Mouse (Mus musculus) hindbrain, embryonic 10.5 days (tissue): ENCODE measurements around the gene Cmas. TPM values are rescaled to one million over a fixed set of nuclear protein-coding genes. Genes with fewer than 3 reads are reported as not detected.

Experiments used
- DNase-seq: peaks from one replicate; pipeline ENCODE4 v3.0.0-alpha.2; 2017; ENCODE audit warnings: low spot score
- H3K27ac ChIP-seq: fragments of 300-500 bp; sonication (generic); 2 replicates; pipeline ENCODE4 v1.5.1; 2016; ENCODE audit warnings: mild to moderate bottlenecking, moderate library complexity
- H3K27me3 ChIP-seq: fragments of 300-500 bp; sonication (generic); 2 replicates; pipeline ENCODE4 v1.6.1; 2016; ENCODE audit warnings: mild to moderate bottlenecking; ENCODE audit not compliant: poor library complexity, insufficient read depth, severe bottlenecking
- H3K36me3 ChIP-seq: fragments of 300-500 bp; sonication (generic); 2 replicates; pipeline ENCODE4 v1.6.1; 2016; ENCODE audit warnings: mild to moderate bottlenecking, moderate library complexity
- H3K4me1 ChIP-seq: fragments of 300-500 bp; sonication (generic); replicated peaks from 2 replicates; pipeline ENCODE4 v1.6.1; 2016; ENCODE audit warnings: mild to moderate bottlenecking
- H3K4me3 ChIP-seq: fragments of 300-500 bp; sonication (generic); 2 replicates; pipeline ENCODE4 v1.5.1; 2016; ENCODE audit warnings: mild to moderate bottlenecking, moderate library complexity
- H3K9me3 ChIP-seq: fragments of 300-500 bp; sonication (generic); 2 replicates; pipeline ENCODE4 v1.6.1; 2016; ENCODE audit warnings: mild to moderate bottlenecking, moderate library complexity
- WGBS: fragments of 180-500 bp; shearing (Covaris S2); methylation state at CpG from one replicate; pipeline ENCODE4 v1.1.7; 2016; 5-methylcytosine and 5-hydroxymethylcytosine counted together
- polyA plus RNA-seq: library from polyadenylated mRNA; unstranded; fragments of >200 nt; fragmentation: Nextera tagmentation; extraction: Ambion mirVana; gene quantifications from 2 replicates; pipeline ENCODE4 v1.2.1, GENCODE M21; 2016

Gene Cmas
- polyA plus RNA-seq, 1 experiment from 2014 or later = 97.0 TPM

DNA sequence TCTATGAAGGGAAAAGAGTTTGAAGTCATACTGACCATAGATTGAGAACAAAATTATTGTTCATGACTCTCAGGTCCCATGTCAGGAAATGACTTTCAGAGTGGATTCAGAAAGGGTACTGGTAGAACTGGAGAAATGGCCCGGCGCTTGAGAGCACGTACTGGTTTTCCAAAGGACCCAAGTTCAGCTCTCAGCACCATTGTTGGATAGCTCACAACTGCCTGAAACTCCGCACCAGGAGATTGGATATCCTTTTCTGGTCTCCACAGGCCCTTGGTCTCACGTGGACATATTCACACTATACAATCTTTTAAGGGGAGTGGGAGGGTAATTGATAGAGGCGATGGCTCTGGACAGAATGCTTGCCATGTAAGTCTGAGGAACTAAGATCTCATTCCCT, 1.5 kb downstream of the Cmas start:
- no peak for DNase-seq
- peaks cover 35% of the 10 kb centered on the region for H3K36me3 ChIP-seq

DNA sequence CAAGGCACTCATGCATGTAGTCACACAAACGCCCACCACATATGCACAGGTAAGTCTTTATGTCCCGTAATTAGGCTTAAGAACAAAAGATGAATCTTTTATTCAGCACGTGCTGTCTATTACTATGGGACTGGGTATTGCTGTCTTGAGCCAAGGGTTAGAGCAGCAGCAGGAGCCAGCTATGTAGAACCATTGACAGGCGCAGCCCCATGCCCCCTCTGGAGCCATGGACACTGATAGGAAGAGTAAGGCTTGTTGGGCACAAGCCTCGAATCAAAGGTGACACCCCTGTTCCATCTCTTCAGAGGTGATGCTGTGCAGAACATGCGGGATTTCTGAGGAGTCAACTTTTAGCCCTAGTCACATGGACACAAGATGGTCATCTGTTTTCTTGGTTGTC, 2.1 kb downstream of the Cmas start:
- H3K27me3 ChIP-seq = peaks cover 21% of the 10 kb centered on the region
- H3K36me3 ChIP-seq = peaks cover 38% of the 10 kb centered on the region
- no peak for DNase-seq
- H3K4me3 ChIP-seq = no peak overlapping the region
- 91% methylated on average over 6 of the region's 6 CpGs for WGBS
- peaks cover 37% of the 10 kb centered on the region for H3K4me1 ChIP-seq
- no peaks in the 10 kb centered on the region for H3K9me3 ChIP-seq
- H3K27ac ChIP-seq = no peak overlapping the region

More for the DNA sequence above, 1.5 kb downstream of the Cmas start:
- Histone ChIP-seq H3K9me3 (no peaks in the 10 kb centered on the region), H3K27ac (0 out of 2 replicates have a peak overlapping the region, but pooled peaks have one; percentile 96), H3K4me3 (peak overlapping the region; percentile 92), H3K27me3 (peaks cover 27% of the 10 kb centered on the region), H3K4me1 (peaks cover 37% of the 10 kb centered on the region)
- 95% methylated on average over 6 of the region's 6 CpGs for WGBS

DNA sequence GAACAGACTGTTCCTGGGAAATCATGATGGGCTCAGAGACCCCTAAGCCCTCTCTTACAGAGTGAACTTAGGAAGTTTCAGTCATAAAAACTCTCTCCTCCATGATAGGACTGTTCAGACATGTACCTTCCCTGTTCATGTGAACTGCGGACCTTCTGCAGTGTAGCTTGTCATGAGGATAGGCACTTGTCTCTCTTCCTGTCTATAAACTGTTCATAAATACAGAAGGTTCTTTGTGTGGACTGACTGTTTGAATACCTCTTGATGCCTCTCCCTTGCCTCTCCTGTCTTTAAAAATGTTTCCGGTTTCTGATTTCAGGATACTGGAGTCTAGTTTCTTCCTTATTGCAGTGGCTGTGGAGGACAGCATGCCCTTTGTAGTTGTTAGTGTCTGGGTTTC, 3.1 kb downstream of the Cmas start:
- peaks cover 47% of the 10 kb centered on the region for H3K36me3 ChIP-seq
- no peak overlapping the region for H3K4me3 ChIP-seq
- peaks cover 14% of the 10 kb centered on the region for H3K27me3 ChIP-seq
- H3K27ac ChIP-seq = no peak overlapping the region
- WGBS = 86% methylated on average over 2 of the region's 2 CpGs
- DNase-seq = no peak
- H3K9me3 ChIP-seq = no peaks in the 10 kb centered on the region
- peaks cover 34% of the 10 kb centered on the region for H3K4me1 ChIP-seq

DNA sequence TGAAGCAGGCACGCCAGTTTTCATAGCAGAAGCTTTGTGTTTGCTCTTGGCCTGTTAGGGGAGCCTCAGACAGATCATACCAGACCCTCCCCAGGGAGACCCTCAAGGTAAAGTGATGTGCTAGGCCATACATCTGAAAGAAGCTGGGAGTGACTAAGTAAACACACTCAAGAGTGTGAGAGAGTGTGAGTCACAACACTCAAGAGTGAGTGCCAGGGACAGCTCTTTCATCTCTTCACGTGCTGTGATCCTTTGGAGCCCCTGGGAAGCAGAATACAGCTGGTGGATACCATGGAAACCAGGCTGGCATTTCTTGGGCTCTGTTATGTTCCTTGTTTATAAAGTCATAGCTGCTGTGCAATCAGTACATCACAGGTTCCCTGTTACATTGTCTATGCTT, 8.4 kb downstream of the Cmas start:
- 80% methylated on average over 2 of the region's 2 CpGs for WGBS
- no peak for DNase-seq
- peaks cover 84% of the 10 kb centered on the region for H3K36me3 ChIP-seq

DNA sequence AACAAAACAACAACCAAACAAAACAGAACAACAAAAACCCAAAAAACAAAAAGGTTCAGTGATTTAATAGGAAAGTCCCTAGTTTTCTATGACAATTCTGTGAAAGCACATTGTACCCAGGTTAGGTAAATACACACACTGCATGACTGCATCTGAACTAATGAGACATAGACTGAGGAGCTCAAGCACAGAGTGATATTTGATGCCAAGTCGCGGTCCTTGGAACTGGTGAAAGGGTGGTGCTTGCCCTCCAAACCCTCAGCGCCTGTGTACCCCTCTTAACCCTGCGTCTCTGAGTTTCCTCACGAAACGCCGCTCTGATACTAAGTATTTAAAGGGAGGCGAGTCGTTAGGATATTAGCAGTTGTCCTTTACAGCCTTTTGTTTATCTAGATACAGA, 10.8 kb downstream of the Cmas start:
- peaks cover 89% of the 10 kb centered on the region for H3K36me3 ChIP-seq
- DNase-seq = no peak
- H3K27ac ChIP-seq = no peak overlapping the region
- no peaks in the 10 kb centered on the region for H3K4me1 ChIP-seq
- H3K9me3 ChIP-seq = no peaks in the 10 kb centered on the region
- no peaks in the 10 kb centered on the region for H3K27me3 ChIP-seq
- no peak overlapping the region for H3K4me3 ChIP-seq
- WGBS = 89% methylated on average over 9 of the region's 9 CpGs

More for the DNA sequence above, 8.4 kb downstream of the Cmas start:
- Histone ChIP-seq H3K4me3 (no peak overlapping the region), H3K27ac (no peak overlapping the region), H3K27me3 (no peaks in the 10 kb centered on the region), H3K4me1 (no peaks in the 10 kb centered on the region), H3K9me3 (no peaks in the 10 kb centered on the region)

DNA sequence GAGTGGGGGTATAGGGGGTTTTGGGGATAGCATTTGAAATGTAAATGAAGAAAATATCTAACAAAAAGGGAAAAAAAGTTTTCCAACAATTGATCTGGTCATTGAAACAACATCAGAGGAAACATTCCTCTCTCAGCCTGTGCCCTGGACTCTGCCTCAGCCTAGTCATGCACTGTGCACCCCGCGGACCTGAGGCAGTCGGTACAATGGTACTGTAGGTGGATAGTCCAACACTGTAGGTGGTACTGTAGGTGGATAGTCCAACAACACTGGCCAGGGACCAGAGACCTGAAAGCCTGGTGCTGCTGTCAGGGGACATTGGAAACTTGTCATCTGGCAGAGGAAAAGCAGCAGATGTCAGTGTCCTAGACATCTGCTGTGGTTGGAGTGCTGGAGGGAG, 13.4 kb downstream of the Cmas start:
- no peak for DNase-seq
- no peak overlapping the region for H3K4me3 ChIP-seq
- 90% methylated on average over 3 of the region's 3 CpGs for WGBS
- H3K27me3 ChIP-seq = no peaks in the 10 kb centered on the region
- no peaks in the 10 kb centered on the region for H3K4me1 ChIP-seq
- no peak overlapping the region for H3K27ac ChIP-seq
- no peaks in the 10 kb centered on the region for H3K9me3 ChIP-seq
- H3K36me3 ChIP-seq = peaks cover 100% of the 10 kb centered on the region

DNA sequence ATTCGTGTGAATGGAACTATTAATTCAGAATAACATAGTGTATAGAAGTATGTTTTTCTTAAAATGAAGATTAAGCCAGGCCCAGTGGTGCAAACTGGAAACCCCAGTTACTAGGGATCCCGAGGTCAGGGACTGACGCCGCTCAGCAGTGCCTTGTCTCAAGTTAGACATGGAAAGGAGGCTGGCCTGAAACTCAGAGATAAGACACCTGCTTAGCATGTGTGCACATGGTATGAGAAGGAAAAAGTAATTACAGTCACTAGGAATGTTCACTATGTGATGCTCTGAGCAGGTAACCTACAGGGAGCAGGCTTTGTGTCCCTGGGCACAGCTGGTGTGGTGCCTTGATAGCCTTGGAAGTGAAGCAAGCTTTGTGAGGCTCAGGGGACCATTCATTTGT, 15.2 kb downstream of the Cmas start:
- Histone ChIP-seq H3K27ac (no peak overlapping the region), H3K36me3 (peaks cover 86% of the 10 kb centered on the region), H3K9me3 (no peaks in the 10 kb centered on the region), H3K27me3 (no peaks in the 10 kb centered on the region), H3K4me1 (0 out of 2 replicates have a peak, but pooled peaks cover 2% of the 10 kb centered on the region), H3K4me3 (no peak overlapping the region)
- 95% methylated on average over 4 of the region's 4 CpGs for WGBS
- no peak for DNase-seq

DNA sequence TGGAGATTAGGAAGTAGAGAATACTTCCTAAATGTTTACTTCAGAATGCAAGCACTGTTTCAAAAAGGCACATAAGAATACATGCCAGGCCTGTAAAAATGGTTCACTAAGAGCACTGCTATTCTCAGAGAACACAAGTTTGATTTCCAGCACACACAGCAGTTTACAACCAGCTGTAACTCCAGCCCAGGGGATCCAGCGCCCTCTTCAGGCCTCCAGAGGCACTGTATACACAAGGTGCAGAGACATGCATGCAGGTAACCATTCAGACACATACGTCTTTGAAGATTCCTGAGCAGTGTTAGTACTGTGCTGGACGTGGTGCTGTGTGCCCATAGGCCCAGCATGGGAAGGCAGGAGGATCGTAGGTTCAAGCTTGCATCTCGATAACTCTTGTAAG, 17.1 kb downstream of the Cmas start:
- WGBS = 91% methylated on average over 5 of the region's 5 CpGs

DNA sequence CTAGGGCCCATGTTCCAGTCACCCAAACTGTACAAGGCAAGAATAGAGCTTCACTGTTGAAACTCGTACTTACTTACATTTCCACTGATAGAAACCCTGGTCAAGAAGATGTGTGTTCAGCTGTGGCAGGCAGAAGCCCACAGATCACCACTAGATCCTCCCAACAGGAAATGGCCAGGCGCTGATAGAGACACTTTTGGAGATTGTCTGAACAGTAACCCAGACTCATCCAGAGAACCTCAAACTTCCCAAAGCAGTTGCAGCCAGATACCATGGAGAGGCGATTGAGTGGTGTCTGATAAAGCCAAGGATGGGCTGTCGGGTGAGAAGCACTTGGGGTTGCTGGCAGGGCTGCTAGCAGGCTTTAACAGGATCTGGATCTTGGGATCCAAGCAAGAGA, 20.4 kb downstream of the Cmas start:
- 87% methylated on average over 4 of the region's 4 CpGs for WGBS
- no peaks in the 10 kb centered on the region for H3K27me3 ChIP-seq

More for the DNA sequence above, 17.1 kb downstream of the Cmas start:
- no peak overlapping the region for H3K27ac ChIP-seq
- no peak overlapping the region for H3K4me3 ChIP-seq
- H3K4me1 ChIP-seq = 0 out of 2 replicates have a peak, but pooled peaks cover 2% of the 10 kb centered on the region
- no peaks in the 10 kb centered on the region for H3K27me3 ChIP-seq
- no peak for DNase-seq
- peaks cover 67% of the 10 kb centered on the region for H3K36me3 ChIP-seq
- H3K9me3 ChIP-seq = no peaks in the 10 kb centered on the region

DNA sequence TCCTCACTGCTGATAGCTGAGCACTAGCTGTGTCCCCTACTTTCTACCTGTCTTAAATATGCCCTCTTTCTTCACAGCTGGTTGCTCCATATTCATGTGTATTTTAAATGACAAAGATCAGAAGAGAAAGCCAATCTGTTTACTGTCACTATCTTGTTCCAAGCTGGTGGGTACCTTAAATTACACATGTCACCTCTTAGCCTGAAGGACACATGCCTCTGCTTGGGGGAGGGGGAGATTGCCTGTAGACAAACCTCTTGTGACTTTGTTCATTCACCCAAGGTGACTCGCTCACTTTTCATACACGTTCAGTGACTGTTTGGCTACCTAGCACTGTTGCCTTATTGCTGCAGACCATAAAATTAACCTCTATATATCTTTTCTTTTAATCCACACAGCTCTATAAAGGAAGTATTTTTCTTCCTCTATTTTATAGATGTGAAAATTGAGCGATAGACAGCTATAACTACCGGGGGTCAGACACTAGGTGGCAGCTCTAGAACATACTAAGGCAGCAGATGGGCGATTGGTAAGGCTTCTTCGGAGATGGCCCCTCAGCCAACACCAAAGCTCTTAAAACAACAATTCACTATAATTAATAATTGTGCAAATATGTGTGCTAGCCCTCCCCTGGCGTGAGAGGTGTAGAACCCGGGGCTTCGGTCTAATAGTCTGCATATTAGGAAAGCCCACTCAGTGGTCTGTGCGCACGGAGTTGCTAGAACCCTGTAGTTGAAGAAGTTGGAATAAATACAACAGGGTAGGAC, 22.7 kb downstream of the Cmas start:
- H3K4me3 ChIP-seq = no peak overlapping the region
- H3K4me1 ChIP-seq = peaks cover 12% of the 10 kb centered on the region; the same call in 1 of the 2 replicates
- H3K27me3 ChIP-seq = no peaks in the 10 kb centered on the region
- peaks cover 11% of the 10 kb centered on the region for H3K36me3 ChIP-seq
- DNase-seq = peak; percentile 38
- peak overlapping the region; percentile 10; the same call in 1 of the 2 replicates for H3K27ac ChIP-seq
- WGBS = 60% methylated on average over 11 of the region's 11 CpGs
- no peaks in the 10 kb centered on the region for H3K9me3 ChIP-seq

More for the DNA sequence above, 20.4 kb downstream of the Cmas start:
- Histone ChIP-seq H3K27ac (no peak overlapping the region), H3K9me3 (no peaks in the 10 kb centered on the region), H3K4me1 (peaks cover 12% of the 10 kb centered on the region; the same call in 1 of the 2 replicates), H3K36me3 (peaks cover 33% of the 10 kb centered on the region), H3K4me3 (no peak overlapping the region)
- DNase-seq = no peak

DNA sequence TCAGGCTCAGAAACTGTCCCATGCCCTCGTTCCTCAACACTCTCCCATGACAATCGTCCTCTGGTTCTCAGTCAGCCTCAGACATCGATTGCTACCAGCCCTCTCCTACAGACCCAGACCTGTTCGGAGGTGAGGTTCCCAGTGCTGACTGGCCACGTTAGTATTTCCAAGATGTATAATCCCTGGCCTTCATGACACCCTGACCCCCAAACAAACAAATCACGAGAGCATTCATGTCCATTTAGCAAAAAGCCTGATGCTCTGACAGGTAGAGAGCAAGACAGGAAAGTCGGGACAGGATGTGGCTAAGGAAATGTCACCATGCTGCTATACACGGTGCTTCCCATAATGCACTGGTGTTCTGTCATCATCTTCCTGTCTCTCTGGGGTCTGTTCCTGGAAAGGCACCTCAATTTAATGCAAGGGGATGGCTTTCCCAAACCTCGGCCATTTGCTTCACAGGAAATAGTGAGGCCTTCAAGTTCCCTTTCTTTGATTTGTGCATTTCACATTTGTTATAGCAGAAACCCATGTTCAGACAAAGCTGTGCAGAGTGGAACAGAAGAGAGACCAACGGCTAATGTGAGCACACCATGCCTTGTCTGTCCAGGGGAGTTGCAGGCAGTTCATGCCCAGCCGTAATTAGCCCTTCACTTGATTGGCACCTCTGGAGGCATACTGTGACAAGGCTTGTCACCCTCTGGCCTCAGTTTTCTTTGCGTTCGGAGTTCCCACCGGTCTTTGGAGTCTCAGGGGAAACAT, 23.5 kb downstream of the Cmas start:
- Histone ChIP-seq H3K27ac (peak overlapping the region; percentile 10; the same call in 1 of the 2 replicates), H3K36me3 (peaks cover 3% of the 10 kb centered on the region), H3K4me1 (peaks cover 12% of the 10 kb centered on the region; the same call in 1 of the 2 replicates), H3K27me3 (no peaks in the 10 kb centered on the region), H3K9me3 (no peaks in the 10 kb centered on the region), H3K4me3 (no peak overlapping the region)
- DNase-seq = no peak
- 70% methylated on average over 14 of the region's 14 CpGs for WGBS

DNA sequence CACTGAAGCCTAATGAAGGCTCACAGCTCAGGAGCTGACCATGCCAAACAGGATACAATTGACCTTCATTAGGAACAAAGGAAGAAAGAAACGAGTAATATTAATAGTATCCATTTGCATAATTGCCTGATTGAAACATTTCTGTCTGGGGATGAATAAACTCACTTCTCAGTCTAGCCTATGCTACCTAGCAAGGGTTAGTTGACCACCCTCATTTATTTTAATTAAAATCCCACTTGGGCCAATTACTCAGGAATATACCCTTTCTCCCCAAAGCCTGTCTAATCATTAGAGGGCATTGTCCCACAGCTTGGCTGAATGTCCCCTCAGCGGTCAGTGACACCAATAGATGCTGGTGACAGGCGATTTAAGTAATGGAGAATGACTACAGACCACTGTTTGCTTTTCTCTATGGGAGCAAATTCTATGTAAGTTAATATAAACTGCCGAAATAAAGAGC, 24.1 kb downstream of the Cmas start:
- H3K27ac ChIP-seq = peak overlapping the region; percentile 10; the same call in 1 of the 2 replicates
- no peak for DNase-seq
- 73% methylated on average over 4 of the region's 4 CpGs for WGBS

DNA sequence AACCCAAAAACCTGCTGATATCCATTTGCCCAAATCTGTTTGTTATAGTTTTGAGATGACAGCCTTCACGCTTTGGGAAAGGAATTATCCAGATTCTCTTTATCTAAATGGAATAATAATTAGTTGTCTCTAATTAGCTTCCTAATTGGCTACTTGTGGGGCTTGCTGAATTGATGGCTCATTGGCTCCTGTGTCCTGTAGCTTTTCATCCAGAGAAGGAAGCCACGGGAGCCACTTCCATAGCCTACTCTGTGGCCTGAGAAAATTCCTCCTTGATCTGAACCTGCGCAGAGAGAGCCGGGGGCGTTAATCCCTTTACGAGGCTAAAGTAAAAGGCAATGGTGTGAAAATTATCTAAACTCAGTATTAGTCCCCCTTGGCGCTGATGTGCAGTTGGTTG, 24.8 kb downstream of the Cmas start:
- H3K36me3 ChIP-seq = no peaks in the 10 kb centered on the region
- H3K9me3 ChIP-seq = no peaks in the 10 kb centered on the region
- 85% methylated on average over 7 of the region's 7 CpGs for WGBS
- H3K27me3 ChIP-seq = no peaks in the 10 kb centered on the region
- no peak overlapping the region for H3K4me3 ChIP-seq
- H3K4me1 ChIP-seq = peaks cover 10% of the 10 kb centered on the region; the same call in 1 of the 2 replicates
- no peak for DNase-seq
- H3K27ac ChIP-seq = no peak overlapping the region

More for the DNA sequence above, 24.1 kb downstream of the Cmas start:
- no peak overlapping the region for H3K4me3 ChIP-seq
- H3K27me3 ChIP-seq = no peaks in the 10 kb centered on the region
- H3K9me3 ChIP-seq = no peaks in the 10 kb centered on the region
- H3K4me1 ChIP-seq = peaks cover 12% of the 10 kb centered on the region; the same call in 1 of the 2 replicates
- H3K36me3 ChIP-seq = no peaks in the 10 kb centered on the region
